Mouse (Mus musculus): ENCODE measurements at regions not wholly inside any gene's neighbourhood (a gene's known extent, or its start where the extent isn't known, plus 50 kb on each side); places are given as distances from the start of the nearest gene placed in this dataset.
"Not testable (repeated sequence)": the region's sequence is repeated elsewhere in the genome, so short reads cannot be mapped to it uniquely, and the experiment has no call there.

GRCm38 (mm10) chr12:11037951-11038350 lies 112.9 kb downstream of the Kcns3 start:
- no peak for DNase-seq (ENCODE audit: low spot score)

- DNase-seq (ENCODE audit: low spot score) = no peak
Observed at GRCm38 (mm10) chr12:11020571-11021545, 130.0 kb downstream of the Kcns3 start.

DNA sequence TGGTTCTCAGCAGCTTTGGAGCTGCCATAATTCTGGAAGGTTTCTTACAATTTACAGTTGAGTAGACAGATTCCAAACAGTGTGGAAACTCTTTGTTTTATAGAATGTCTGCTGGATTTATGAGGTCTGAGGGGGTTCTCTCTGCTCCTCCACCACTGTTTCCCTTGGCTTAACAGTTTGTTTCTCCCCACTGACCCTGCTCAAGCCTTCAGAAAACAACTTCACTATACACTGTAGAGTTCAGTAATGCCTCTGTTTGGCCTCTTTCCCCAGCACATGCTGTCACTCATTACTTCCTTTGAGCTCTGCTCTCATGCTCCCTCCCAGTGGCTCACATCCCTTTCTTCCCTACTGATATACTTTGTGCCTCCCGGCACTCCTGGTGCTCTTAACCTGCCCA lies 139.7 kb downstream of the Kcns3 start:
- no peak for DNase-seq (ENCODE audit: low spot score)

DNA sequence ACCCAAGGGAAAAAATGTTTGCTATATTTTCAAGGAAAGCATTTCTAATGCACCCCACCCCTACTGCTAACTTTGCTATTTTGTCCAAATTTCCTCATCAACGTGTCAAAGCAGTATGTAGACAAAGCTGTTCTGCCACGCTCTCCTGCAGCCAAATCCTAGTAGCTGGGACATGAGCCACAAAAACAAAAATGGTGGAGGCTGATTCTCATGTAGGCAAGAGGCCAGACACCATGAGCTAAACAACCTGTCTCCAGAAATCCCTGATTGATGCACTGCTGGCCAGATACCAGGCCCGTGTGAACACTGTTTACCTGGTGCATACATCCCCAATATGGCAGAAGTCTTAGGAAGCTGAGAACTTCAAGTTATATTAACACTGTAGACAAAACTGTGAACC lies 166.6 kb downstream of the Kcns3 start:
- no peak for DNase-seq (ENCODE audit: low spot score)

DNA sequence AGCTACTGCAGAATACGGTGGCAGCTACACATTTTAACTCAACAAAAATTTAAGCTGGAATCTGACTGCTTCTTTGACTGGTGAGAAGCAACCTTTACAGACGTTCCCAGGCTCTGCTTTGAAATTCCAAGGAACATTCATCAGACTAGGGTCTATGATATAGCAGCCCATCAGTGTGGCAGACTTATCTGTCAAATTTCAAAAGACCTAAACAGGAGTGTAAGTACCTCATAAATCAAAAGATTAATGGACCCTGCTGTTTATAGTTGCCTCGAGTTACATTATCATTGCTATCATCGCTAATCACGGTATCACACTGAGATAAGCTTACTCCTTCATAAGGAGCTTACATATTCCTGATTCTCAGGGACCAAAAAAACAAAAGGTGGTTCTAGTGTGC lies 201.7 kb downstream of the Kcns3 start:
- DNase-seq (ENCODE audit: low spot score) = no peak

DNA sequence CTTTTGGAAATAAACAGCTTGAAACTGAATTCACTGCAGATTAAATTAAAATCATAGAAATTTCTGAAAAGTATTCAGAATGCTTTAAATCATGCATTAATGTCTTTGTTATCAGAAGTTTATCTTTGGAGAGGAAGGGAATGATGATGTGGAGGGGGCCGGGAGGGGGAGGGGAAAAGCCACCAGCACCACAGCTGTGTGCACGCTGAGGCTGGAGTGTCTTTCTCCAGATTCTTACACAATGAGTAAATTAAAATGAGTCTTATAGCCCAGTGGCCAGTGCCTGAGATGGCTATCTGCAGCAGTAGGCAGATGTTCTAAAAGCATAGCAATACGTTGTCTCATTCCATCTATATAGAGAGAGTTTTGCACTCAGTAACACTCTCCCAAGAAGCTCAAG lies 209.8 kb downstream of the Kcns3 start:
- no peak for DNase-seq (ENCODE audit: low spot score)

DNA sequence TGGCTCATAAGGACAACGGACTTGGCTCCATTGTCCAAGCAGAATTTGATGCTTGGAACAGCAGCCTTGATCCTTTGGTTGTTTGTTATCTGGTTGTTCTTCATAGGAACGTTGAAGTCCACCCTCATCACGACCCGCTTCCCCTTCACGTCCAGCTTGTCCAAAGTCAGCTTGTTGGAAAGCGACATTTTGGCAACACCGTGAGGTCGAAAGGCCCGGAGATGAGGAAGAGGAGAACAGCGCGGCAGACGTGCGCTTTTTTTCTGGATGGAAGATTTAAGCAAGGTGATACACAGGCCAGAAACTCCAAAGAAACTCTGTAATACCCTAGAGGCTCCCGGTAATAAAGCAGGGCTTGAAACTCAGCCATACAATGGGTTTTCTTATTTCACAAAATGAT lies 250.8 kb downstream of the Kcns3 start:
- DNase-seq (ENCODE audit: low spot score) = not testable (repeated sequence)

DNA sequence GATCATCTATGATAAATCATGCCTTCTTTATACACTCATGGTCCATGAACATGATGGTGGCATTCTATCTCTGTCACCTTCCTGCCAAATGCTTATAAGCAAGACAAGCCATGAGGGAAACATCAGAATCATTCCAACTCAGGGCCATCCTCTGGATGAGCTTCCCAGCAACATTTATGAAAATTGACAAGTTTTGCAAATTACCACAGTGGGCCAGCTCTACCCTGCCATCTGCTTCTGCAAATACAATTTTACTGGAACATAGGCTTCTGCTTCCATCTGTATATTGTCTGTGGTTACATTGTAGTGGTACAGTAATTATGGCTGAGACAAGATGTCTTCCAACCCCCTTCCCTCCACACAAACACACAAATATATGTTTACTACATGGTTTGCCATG lies 272.1 kb downstream of the Kcns3 start:
- no peak for DNase-seq (ENCODE audit: low spot score)

- no peak for DNase-seq (ENCODE audit: low spot score)
Observed at GRCm38 (mm10) chr12:10874589-10875554, 276.0 kb downstream of the Kcns3 start.

DNA sequence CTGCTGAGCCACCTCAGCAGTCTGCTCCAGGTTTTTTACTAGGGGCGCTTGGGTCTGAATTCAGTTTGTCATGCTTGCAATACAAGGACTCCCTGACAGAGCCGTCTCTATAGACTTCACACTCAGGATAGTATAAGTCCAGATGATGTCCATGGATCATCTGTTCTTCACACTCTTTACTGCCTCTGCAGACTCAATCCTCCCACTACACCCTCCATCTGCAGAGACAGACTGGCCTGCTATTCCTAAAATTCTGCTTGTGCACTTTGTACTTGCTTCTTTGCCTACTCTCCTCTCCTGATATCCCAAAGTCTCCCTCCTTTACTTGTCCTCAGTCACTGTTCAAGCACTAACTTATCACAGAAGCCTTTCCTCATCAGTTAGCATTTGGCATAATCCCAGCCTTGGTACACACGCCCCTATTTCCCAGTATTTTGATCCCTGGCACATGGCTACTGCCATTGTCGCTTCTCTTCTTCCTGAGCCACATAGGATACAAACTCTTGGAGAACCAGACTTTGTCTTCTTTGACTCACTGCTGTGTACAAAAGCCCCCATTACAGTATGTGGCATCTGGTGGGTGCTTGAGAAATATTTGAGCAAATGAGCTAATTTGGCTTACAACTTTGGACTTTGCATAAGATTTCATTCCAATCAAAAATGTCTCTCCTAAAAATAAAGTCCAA lies 277.0 kb downstream of the Kcns3 start:
- no peak for DNase-seq (ENCODE audit: low spot score)

GRCm38 (mm10) chr12:10867674-10868635 lies 282.9 kb downstream of the Kcns3 start:
- DNase-seq (ENCODE audit: low spot score) = no peak

GRCm38 (mm10) chr12:10866907-10867538 lies 283.8 kb downstream of the Kcns3 start:
- DNase-seq (ENCODE audit: low spot score) = peak; percentile 25

DNA sequence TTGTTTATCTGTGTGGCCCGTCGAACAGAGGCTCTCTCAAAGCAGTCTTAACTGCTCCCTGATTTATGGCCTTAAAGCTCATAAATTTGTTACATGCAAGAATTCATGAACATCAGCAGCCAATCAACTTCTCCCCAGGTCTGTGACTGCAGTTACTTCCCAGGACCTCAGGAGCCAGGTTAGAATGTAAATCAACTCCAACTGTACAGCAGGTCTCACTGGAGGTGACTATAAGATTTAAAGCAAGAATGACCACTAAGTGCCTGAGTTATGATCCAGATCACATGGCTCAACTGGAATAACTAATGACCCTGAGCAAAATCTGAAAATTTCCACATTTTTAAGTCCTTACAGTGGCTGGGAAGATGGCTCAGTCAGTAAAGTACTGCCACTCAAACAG lies 285.6 kb downstream of the Kcns3 start:
- DNase-seq (ENCODE audit: low spot score) = no peak

DNA sequence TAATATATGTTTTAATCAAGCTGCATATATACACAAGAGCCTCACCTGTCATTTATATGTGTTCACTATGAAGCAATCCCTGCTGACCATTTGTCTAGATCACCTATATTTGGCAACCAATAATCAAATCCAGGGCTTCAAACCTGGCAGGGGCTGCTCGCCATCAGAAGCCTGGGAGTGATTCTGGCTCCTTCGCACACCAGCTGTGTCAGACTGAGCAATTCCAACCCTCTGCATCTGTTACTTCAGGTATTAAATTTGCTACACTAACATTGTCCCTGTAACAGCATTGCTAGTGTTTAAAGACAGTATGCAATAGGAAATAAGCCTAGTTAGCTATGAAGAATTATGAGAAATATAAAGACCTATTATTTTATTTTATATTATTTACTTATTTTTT lies 330.5 kb downstream of the Kcns3 start:
- no peak for DNase-seq (ENCODE audit: low spot score)

- no peak for DNase-seq (ENCODE audit: low spot score)
Observed at GRCm38 (mm10) chr12:10818083-10818482, 332.8 kb downstream of the Kcns3 start.

GRCm38 (mm10) chr12:10817516-10817915 lies 333.3 kb downstream of the Kcns3 start:
- DNase-seq (ENCODE audit: low spot score) = no peak

DNA sequence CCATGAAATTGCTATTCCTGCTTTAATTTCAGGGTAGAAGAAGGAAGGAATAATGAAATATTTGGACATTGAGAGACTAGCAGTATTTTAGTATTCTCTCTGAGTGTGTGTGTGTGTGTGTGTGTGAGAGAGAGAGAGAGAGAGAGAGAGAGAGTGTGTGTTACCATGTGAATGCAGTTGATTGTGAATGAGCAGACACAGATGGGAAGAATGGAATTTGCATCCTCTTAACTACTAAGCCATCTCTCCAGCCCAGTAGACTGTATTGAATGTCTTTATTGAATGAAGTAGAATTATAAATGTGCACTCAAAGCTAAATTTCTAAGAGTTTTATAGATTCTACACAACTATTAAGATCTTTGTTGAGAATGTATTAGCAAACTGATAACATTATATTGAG lies 340.3 kb downstream of the Kcns3 start:
- DNase-seq (ENCODE audit: low spot score) = no peak

DNA sequence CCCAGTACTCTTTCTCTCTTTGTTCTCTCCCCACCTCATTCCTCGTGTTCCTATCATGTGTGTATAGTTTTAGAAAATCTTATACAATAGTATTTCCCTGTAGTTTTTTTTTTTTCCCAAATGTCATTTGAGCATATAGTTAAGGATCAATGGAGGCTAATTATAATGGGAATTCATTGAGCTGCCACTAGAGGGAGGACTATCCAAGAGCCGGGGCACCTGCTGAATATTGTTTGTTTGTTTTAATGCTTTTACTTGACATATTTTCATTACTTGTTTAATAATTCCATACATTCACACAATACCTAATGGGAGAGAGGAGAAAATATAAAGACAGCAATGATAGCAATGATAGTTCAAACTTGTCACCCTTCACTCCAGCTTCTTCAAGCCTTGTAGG lies 346.4 kb downstream of the Kcns3 start:
- DNase-seq (ENCODE audit: low spot score) = no peak

Data from layer of hippocampus, adult 9-10 months (tissue).